Comparison of ENCODE assay signal across 24 mouse cellular contexts in genomic region chr3:153776738-153777137, GRCm38 (mm10). TPM values are rescaled to one million over a fixed set of nuclear protein-coding genes. Genes with fewer than 3 reads are reported as not detected.
DNase-seq lines count a peak whose midpoint lies in the region; ATAC-seq lines count a peak whose summit lies in the region.
"Had no signal": no experiment of that assay in that cellular context is flagged by ENCODE, and none has a peak within 500 bp of the region (broad histone marks: within the 10 kb centered on the region; RNA-seq: fewer than 3 reads in every experiment).

No protein-coding gene starts in this region.

- H3K4me3 ChIP-seq in heart, embryonic 12.5 days: no peak overlapping the region
- no peak overlapping the region for H3K4me3 ChIP-seq in heart, embryonic 10.5 days
- H3K4me3 ChIP-seq in liver, embryonic 13.5 days (replicated peaks): no peak overlapping the region
- H3K4me3 ChIP-seq: embryonic facial prominence, embryonic 15.5 days; forebrain, embryonic 12.5 days; hindbrain, embryonic 13.5 days; intestine, embryonic 15.5 days had no signal

- peaks cover 12% of the 10 kb centered on the region for H3K4me1 ChIP-seq in heart, embryonic 12.5 days (replicated peaks)
- H3K4me1 ChIP-seq in heart, embryonic 10.5 days: peaks cover 15% of the 10 kb centered on the region
- peaks cover 49% of the 10 kb centered on the region for H3K4me1 ChIP-seq in liver, embryonic 13.5 days (replicated peaks)
- H3K4me1 ChIP-seq: embryonic facial prominence, embryonic 15.5 days; forebrain, embryonic 12.5 days; hindbrain, embryonic 13.5 days; intestine, embryonic 15.5 days had no signal

- H3K9me3 ChIP-seq in heart, embryonic 12.5 days (replicated peaks): no peaks in the 10 kb centered on the region
- H3K9me3 ChIP-seq in heart, embryonic 10.5 days: no peaks in the 10 kb centered on the region
- H3K9me3 ChIP-seq in liver, embryonic 13.5 days (replicated peaks): no peaks in the 10 kb centered on the region
- H3K9me3 ChIP-seq: embryonic facial prominence, embryonic 15.5 days; forebrain, embryonic 12.5 days; hindbrain, embryonic 13.5 days; intestine, embryonic 15.5 days had no signal

- no peak for DNase-seq in heart, embryonic 10.5 days (ENCODE audit: low spot score)
- no peak for DNase-seq in liver, embryonic 13.5 days
- DNase-seq in frontal cortex, postnatal 10 days (ENCODE audit: low spot score in 2 of 2): no peak
- no peak for DNase-seq in cerebellum, adult 11-12 months
- DNase-seq in frontal cortex, postnatal 36 days (ENCODE audit: low spot score in 2 of 2): no peak
- DNase-seq: adrenal gland, postnatal 25 days; cerebellum, adult 2 months; cerebellum, postnatal 10 days; embryo, embryonic 11 days; forebrain, postnatal 0 days; gastrocnemius, postnatal 36 days; heart, adult 11 months; heart, postnatal 14 days had no signal

- H3K4me2 ChIP-seq in heart, embryonic 12.5 days: no peak overlapping the region
- H3K4me2 ChIP-seq in liver, embryonic 13.5 days: peak overlapping the region; percentile 23
- H3K4me2 ChIP-seq: embryonic facial prominence, embryonic 15.5 days; forebrain, embryonic 12.5 days; hindbrain, embryonic 13.5 days; intestine, embryonic 15.5 days had no signal

- H3K9ac ChIP-seq in heart, embryonic 12.5 days: no peak overlapping the region
- H3K9ac ChIP-seq in liver, embryonic 13.5 days: peak overlapping the region; percentile 39; the same call in 1 of the 2 replicates
- H3K9ac ChIP-seq: embryonic facial prominence, embryonic 15.5 days; forebrain, embryonic 12.5 days; forebrain, postnatal 0 days; hindbrain, embryonic 13.5 days; intestine, embryonic 15.5 days had no signal

- no peak overlapping the region for H3K27ac ChIP-seq in heart, embryonic 12.5 days (ENCODE audit: poor library complexity, severe bottlenecking)
- no peak overlapping the region for H3K27ac ChIP-seq in heart, embryonic 10.5 days
- H3K27ac ChIP-seq in liver, embryonic 13.5 days: peak overlapping the region; percentile 47
- H3K27ac ChIP-seq: embryonic facial prominence, embryonic 15.5 days; forebrain, embryonic 12.5 days; hindbrain, embryonic 13.5 days; hindbrain, postnatal 0 days; intestine, embryonic 15.5 days had no signal

- ATAC-seq in heart, embryonic 12.5 days (ENCODE audit: insufficient number of reproducible peaks, low FRiP score): 0 out of 2 replicates have a peak, but pooled peaks have one; percentile 45
- ATAC-seq in erythroblast, adult 5-6 weeks (replicated peaks; ENCODE audit: low FRiP score, poor library complexity, severe bottlenecking): peak; percentile 47
- ATAC-seq in liver, embryonic 13.5 days (ENCODE audit: low read depth): peak; percentile 51
- peak; percentile 49 for ATAC-seq in megakaryocyte progenitor cell, adult 5-6 weeks (replicated peaks; ENCODE audit: poor library complexity)
- ATAC-seq: activated CD4-positive, CD25-positive, alpha-beta regulatory T cell, adult 4 months; forebrain, postnatal 0 days; hindbrain, postnatal 0 days; intestine, embryonic 15.5 days; Patski had no signal

- 37% methylated on average over 2 of the region's 2 CpGs for WGBS in heart, embryonic 12.5 days
- 40% methylated on average over 2 of the region's 2 CpGs for WGBS in heart, embryonic 10.5 days
- 22% methylated on average over 2 of the region's 2 CpGs for WGBS in liver, embryonic 13.5 days (ENCODE audit: insufficient replicate concordance)

- H3K36me3 ChIP-seq in heart, embryonic 12.5 days: no peaks in the 10 kb centered on the region
- H3K36me3 ChIP-seq in heart, embryonic 10.5 days: no peaks in the 10 kb centered on the region
- H3K36me3 ChIP-seq in liver, embryonic 13.5 days: no peaks in the 10 kb centered on the region
- H3K36me3 ChIP-seq: embryonic facial prominence, embryonic 15.5 days; forebrain, embryonic 12.5 days; hindbrain, embryonic 13.5 days; intestine, embryonic 15.5 days had no signal

- peaks cover 10% of the 10 kb centered on the region; the same call in 1 of the 2 replicates for H3K27me3 ChIP-seq in heart, embryonic 12.5 days (replicated peaks)
- no peaks in the 10 kb centered on the region for H3K27me3 ChIP-seq in heart, embryonic 10.5 days (ENCODE audit: insufficient read depth, poor library complexity, severe bottlenecking)
- no peaks in the 10 kb centered on the region for H3K27me3 ChIP-seq in liver, embryonic 13.5 days
- H3K27me3 ChIP-seq: embryonic facial prominence, embryonic 15.5 days; forebrain, embryonic 12.5 days; hindbrain, embryonic 13.5 days; intestine, embryonic 15.5 days; Patski had no signal

RNA-seq across cellular contexts. Expression of gene St6galnac3, which starts 51.8 kb away (rescaled TPM):
- polyA plus RNA-seq in heart, embryonic 12.5 days (2016; fragmentation: Nextera tagmentation; extraction: Ambion mirVana): 27.0 and 27.4 TPM in 2 replicates
- polyA plus RNA-seq in heart, embryonic 10.5 days (2016; fragmentation: Nextera tagmentation; extraction: Ambion mirVana): 26.7 and 38.4 TPM in 2 replicates
- 6.7 and 11.0 TPM in 2 replicates for total RNA-seq in erythroblast, adult 5-6 weeks (2015; ENCODE audit: low replicate concordance)
- total RNA-seq in erythroblast, adult 5-6 weeks (2017; ENCODE audit: low replicate concordance): 3.7 and 6.6 TPM in 2 replicates
- 8.3 and 9.6 TPM in 2 replicates for polyA plus RNA-seq in liver, embryonic 13.5 days (2015; fragmentation: Nextera tagmentation; extraction: Ambion mirVana)
- 1.1 and 4.0 TPM in 2 replicates for total RNA-seq in megakaryocyte progenitor cell, adult 5-6 weeks (2015)
- 1.2 and 1.6 TPM in 2 replicates for total RNA-seq in megakaryocyte progenitor cell, adult 5-6 weeks (2017)
- polyA plus RNA-seq: C2C12 had no signal
